Mouse (Mus musculus) lung, embryonic 14.5 days (tissue): ENCODE results near the gene Dpy19l2. TPM values are rescaled to one million over a fixed set of nuclear protein-coding genes. Genes with fewer than 3 reads are reported as not detected.

Experiments used
- ATAC-seq: fragments of 200-750 bp; cut with Nextera tagmentation; 2 replicates; pipeline ENCODE4 v1.8.0; 2017; ENCODE audit warnings: mild to moderate bottlenecking, moderate TSS enrichment, moderate library complexity; ENCODE audit not compliant: insufficient read depth
- DNase-seq: peaks from one replicate; pipeline ENCODE4 v3.0.0-alpha.2; 2015
- H3K27ac ChIP-seq: fragments of 300-500 bp; sonication (generic); 2 replicates; pipeline ENCODE4 v1.5.1; 2014; ENCODE audit warnings: low read depth, mild to moderate bottlenecking, moderate library complexity
- H3K27me3 ChIP-seq: fragments of 300-500 bp; sonication (generic); 2 replicates; pipeline ENCODE4 v1.6.1; 2014; ENCODE audit warnings: low read length, control low read depth; ENCODE audit not compliant: insufficient read depth
- H3K36me3 ChIP-seq: fragments of 300-500 bp; sonication (generic); 2 replicates; pipeline ENCODE4 v1.6.1; 2014; ENCODE audit warnings: control low read depth; ENCODE audit not compliant: insufficient read depth
- H3K4me1 ChIP-seq: fragments of 300-500 bp; sonication (generic); 2 replicates; pipeline ENCODE4 v1.6.1; 2014; ENCODE audit warnings: antibody characterized with exemption, control low read depth; ENCODE audit not compliant: insufficient read depth
- H3K4me2 ChIP-seq: fragments of 300-500 bp; sonication (generic); 2 replicates; pipeline ENCODE4 v1.6.1; 2014; ENCODE audit warnings: mild to moderate bottlenecking
- H3K4me3 ChIP-seq: fragments of 300-500 bp; sonication (generic); 2 replicates; pipeline ENCODE4 v1.5.1; 2014; ENCODE audit warnings: low read depth, low read length
- H3K9ac ChIP-seq: fragments of 300-500 bp; sonication (generic); 2 replicates; pipeline ENCODE4 v1.6.1; 2014
- H3K9me3 ChIP-seq: fragments of 300-500 bp; sonication (generic); 2 replicates; pipeline ENCODE4 v1.6.1; 2016; ENCODE audit warnings: low read depth, low read length, control low read depth
- CTCF ChIP-seq: IDR thresholded peaks from 2 replicates; pipeline ENCODE4 v1.5.1; 2016; ENCODE audit warnings: antibody characterized with exemption, low read depth
- WGBS: fragments of 180-500 bp; shearing (Covaris S2); extraction: QIAGEN DNeasy Blood & Tissue Kit; methylation state at CpG from one replicate; pipeline ENCODE4 v1.1.7; 2014; 5-methylcytosine and 5-hydroxymethylcytosine counted together
- polyA plus RNA-seq: library from polyadenylated mRNA; unstranded; fragments of >200 nt; fragmentation: Nextera tagmentation; extraction: Ambion mirVana; gene quantifications from 2 replicates; pipeline ENCODE4 v1.2.1, GENCODE M21; 2014

Dpy19l2 gene
- polyA plus RNA-seq, 1 experiment from 2014 or later, result not detected

DNA sequence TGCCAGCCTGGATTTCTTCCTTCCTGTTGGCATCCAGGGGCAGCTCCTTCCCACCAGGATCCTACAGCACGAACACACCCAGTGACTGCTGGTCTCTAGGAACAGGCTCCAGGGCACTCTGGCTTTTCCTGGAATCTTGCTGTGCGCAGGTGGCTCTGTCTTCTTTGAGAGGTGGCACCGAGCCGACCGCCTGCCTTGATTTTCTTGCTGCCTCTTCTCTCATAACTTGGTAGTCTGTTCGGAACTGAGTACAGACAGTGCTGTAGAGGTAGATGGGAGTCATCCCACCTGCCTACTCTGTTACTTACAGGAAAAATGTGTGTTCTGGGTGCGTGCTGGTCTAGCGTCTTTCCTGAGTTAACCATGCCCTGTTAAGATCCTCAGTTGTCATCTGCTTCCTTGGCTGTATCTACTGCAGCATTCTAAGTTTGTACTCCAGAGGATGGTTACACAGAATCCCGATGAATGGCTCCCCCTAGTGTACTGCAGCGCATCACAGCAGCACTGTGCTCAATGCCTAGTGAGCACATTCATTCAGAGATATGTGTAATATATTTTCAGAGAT, 179.4 kb downstream of the Dpy19l2 start:
- Histone ChIP-seq H3K9me3 (no peaks in the 10 kb centered on the region), H3K4me1 (no peaks in the 10 kb centered on the region), H3K36me3 (no peaks in the 10 kb centered on the region), H3K9ac (no peak overlapping the region), H3K27me3 (no peaks in the 10 kb centered on the region), H3K4me2 (no peak overlapping the region), H3K4me3 (no peak overlapping the region), H3K27ac (no peak overlapping the region)
- peak; percentile 86 for TF ChIP-seq CTCF
- peak; percentile 87; the same call in 1 of the 2 replicates for ATAC-seq
- peak; percentile 88 for DNase-seq
- WGBS, result 56% methylated on average over 10 of the region's 10 CpGs

DNA sequence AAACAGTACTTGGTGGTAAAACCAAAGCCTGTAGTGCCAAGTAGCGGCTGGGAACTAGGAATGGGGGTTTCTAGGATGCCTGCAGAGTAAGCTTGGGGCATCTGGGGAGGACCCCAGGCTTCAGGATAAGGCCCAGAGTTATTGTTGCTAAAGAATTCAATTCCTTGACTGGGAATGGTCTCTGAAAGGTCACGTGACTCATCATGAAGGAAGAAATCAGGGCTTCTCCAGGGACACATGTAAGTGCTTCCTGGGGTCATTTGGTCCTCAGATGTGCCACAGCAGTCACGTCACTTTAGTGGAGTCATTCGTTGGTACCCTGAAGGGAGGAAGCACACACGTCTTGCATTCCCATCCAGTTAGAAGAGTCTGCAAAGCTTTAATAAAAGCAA, 182.0 kb downstream of the Dpy19l2 start:
- no peaks in the 10 kb centered on the region for H3K27me3 ChIP-seq
- no peak overlapping the region for H3K9ac ChIP-seq
- H3K4me1 ChIP-seq, result no peaks in the 10 kb centered on the region
- H3K27ac ChIP-seq, result no peak overlapping the region
- no peak for TF ChIP-seq CTCF
- H3K4me2 ChIP-seq, result no peak overlapping the region
- 69% methylated on average over 5 of the region's 5 CpGs for WGBS
- no peak for ATAC-seq
- H3K9me3 ChIP-seq, result no peaks in the 10 kb centered on the region
- DNase-seq, result no peak
- no peaks in the 10 kb centered on the region for H3K36me3 ChIP-seq
- H3K4me3 ChIP-seq, result no peak overlapping the region

- H3K27me3 ChIP-seq, result no peaks in the 10 kb centered on the region
- H3K9ac ChIP-seq, result no peak overlapping the region
- H3K36me3 ChIP-seq, result no peaks in the 10 kb centered on the region
- no peaks in the 10 kb centered on the region for H3K9me3 ChIP-seq
- DNase-seq (no peak), ATAC-seq (no peak)
- no peak overlapping the region for H3K4me3 ChIP-seq
- H3K27ac ChIP-seq, result no peak overlapping the region
- TF ChIP-seq CTCF, result no peak
- H3K4me2 ChIP-seq, result no peak overlapping the region
- 63% methylated on average over 9 of the region's 9 CpGs for WGBS
- H3K4me1 ChIP-seq, result no peaks in the 10 kb centered on the region
Measured at GRCm38 (mm10) chr9:24513290-24514077, 182.6 kb downstream of the Dpy19l2 start.

DNA sequence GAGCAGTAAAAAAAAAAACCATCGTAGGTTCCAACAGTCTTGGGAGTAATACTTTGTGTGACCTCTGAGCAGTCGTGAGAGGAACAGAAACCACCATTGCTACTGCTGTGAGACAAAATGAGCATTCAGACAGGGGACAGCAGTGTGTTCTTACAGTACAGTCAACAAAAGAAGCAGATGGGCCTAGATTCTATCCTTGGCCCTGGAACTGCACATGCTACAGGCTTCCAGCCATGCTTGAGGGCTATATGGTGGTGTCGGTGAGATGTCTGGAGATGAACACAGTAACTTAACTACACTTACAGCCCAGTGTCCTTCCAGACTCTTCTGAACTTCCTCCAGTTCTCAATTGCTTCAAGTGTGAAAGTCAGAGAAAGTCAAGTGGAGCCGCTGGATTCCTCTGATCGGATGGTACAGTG, 184.0 kb downstream of the Dpy19l2 start:
- TF ChIP-seq CTCF, result no peak
- Histone ChIP-seq H3K9ac (no peak overlapping the region), H3K4me2 (no peak overlapping the region), H3K27ac (no peak overlapping the region), H3K36me3 (no peaks in the 10 kb centered on the region), H3K4me1 (no peaks in the 10 kb centered on the region), H3K9me3 (no peaks in the 10 kb centered on the region), H3K27me3 (no peaks in the 10 kb centered on the region), H3K4me3 (no peak overlapping the region)
- no peak for DNase-seq
- WGBS, result 87% methylated on average over 5 of the region's 5 CpGs
- ATAC-seq, result no peak

- H3K4me3 ChIP-seq, result no peak overlapping the region
- H3K36me3 ChIP-seq, result no peaks in the 10 kb centered on the region
- TF ChIP-seq CTCF, result no peak
- no peak for DNase-seq
- no peak for ATAC-seq
- no peaks in the 10 kb centered on the region for H3K27me3 ChIP-seq
- WGBS, result 79% methylated on average over 4 of the region's 4 CpGs
- no peak overlapping the region for H3K9ac ChIP-seq
- H3K4me2 ChIP-seq, result no peak overlapping the region
- no peaks in the 10 kb centered on the region for H3K9me3 ChIP-seq
- no peak overlapping the region for H3K27ac ChIP-seq
- no peaks in the 10 kb centered on the region for H3K4me1 ChIP-seq
Measured at GRCm38 (mm10) chr9:24511371-24512120, 184.5 kb downstream of the Dpy19l2 start.

DNA sequence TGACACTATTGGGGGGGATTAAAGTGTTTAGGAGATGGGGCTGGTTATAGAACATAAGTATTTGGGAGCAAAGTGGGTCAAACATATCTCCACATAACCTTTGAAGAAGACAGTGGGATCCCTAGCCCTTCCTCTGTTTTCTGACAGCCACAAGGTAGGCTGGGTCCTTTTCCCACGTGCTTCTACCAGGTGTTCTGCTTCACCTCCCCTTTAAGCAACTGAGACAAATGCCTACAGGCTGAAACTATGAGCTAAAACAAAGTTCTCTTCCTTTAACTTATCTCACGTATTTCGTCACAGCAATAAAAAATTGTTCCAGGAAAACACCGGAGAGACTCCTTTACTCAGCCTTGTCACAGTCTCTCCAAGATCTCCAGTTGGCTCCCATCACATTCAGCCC, 187.2 kb downstream of the Dpy19l2 start:
- ATAC-seq, result no peak
- Histone ChIP-seq H3K9me3 (no peaks in the 10 kb centered on the region), H3K36me3 (no peaks in the 10 kb centered on the region), H3K4me3 (no peak overlapping the region), H3K4me2 (no peak overlapping the region), H3K4me1 (no peaks in the 10 kb centered on the region), H3K9ac (no peak overlapping the region), H3K27ac (no peak overlapping the region), H3K27me3 (no peaks in the 10 kb centered on the region)
- 73% methylated on average over 4 of the region's 4 CpGs for WGBS
- no peak for TF ChIP-seq CTCF
- DNase-seq, result no peak

Other genes with a start within 250 kb of the Dpy19l2 start
- 28.3 and 31.7 TPM in 2 replicates for gene Dpy19l1, start 193.2 kb downstream of the Dpy19l2 start, polyA plus RNA-seq
- not detected in 2 replicates for gene Cypt4, start 71.1 kb downstream of the Dpy19l2 start, polyA plus RNA-seq
- 0.32 and 1.6 TPM in 2 replicates for gene Tbx20, start 78.0 kb upstream of the Dpy19l2 start, polyA plus RNA-seq